ENCODE assay signal across 9 mouse cellular contexts in genomic region chr16:48678029-48678428, GRCm38 (mm10).
"Had no signal": no experiment of that assay in that cellular context is flagged by ENCODE, and none has a peak within 500 bp of the region (broad histone marks: within the 10 kb centered on the region; RNA-seq: fewer than 3 reads in every experiment).

No protein-coding gene starts in this region.

- DNase-seq: kidney, adult 18-20 months; kidney, postnatal 14 days; lung, embryonic 14.5 days; lung, postnatal 10 days; lung, postnatal 4 days; thymus, adult 2 months; thymus, postnatal 25 days had no signal

- ATAC-seq: liver, embryonic 12.5 days; midbrain, embryonic 15.5 days had no signal
